Mouse (Mus musculus): Measurements from ENCODE around the gene Dhx37. TPM values are rescaled to one million over a fixed set of nuclear protein-coding genes. Genes with fewer than 3 reads are reported as not detected.
A peak's percentile ranks its signal among the peaks of the same experiment; 100 is the strongest.
"Not testable (repeated sequence)": the region's sequence is repeated elsewhere in the genome, so short reads cannot be mapped to it uniquely, and the experiment has no call there.

Gene Dhx37
- polyA plus RNA-seq, 1 experiment, result 14.4 TPM

DNA sequence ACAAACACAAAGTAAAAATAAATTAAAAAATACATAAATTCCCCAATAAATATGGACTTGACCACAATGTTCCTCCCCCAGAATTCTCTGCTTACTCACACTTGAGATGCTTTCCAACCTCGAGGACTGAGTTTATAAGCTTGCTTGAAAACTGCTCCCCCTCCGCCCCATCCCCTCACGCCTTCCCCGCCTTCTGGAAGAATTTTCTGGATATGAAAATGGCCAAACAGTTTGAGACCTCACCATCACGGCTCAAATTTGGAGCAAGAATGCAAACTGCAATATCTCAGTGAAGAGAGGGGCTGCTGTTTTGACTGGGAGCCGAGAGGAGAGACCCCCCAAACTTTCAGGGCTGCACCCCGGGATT lies 29.4 kb downstream of the Dhx37 start:
- Histone ChIP-seq H3K4me1 (peaks cover 51% of the 10 kb centered on the region), H3K36me3 (replicated peaks; ENCODE audit: low read length) (no peaks in the 10 kb centered on the region), H3K9me3 (no peaks in the 10 kb centered on the region), H3K27me3 (replicated peaks) (peaks cover 10% of the 10 kb centered on the region), H3K4me3 (replicated peaks) (peak overlapping the region; percentile 97)
- TF ChIP-seq GATA1 (IDR thresholded peaks at IDR 0.05; ENCODE audit: borderline replicate concordance, low read length) (no peak), FLI1 (IDR thresholded peaks at IDR 0.05; ENCODE audit: low read length) (no peak)

DNA sequence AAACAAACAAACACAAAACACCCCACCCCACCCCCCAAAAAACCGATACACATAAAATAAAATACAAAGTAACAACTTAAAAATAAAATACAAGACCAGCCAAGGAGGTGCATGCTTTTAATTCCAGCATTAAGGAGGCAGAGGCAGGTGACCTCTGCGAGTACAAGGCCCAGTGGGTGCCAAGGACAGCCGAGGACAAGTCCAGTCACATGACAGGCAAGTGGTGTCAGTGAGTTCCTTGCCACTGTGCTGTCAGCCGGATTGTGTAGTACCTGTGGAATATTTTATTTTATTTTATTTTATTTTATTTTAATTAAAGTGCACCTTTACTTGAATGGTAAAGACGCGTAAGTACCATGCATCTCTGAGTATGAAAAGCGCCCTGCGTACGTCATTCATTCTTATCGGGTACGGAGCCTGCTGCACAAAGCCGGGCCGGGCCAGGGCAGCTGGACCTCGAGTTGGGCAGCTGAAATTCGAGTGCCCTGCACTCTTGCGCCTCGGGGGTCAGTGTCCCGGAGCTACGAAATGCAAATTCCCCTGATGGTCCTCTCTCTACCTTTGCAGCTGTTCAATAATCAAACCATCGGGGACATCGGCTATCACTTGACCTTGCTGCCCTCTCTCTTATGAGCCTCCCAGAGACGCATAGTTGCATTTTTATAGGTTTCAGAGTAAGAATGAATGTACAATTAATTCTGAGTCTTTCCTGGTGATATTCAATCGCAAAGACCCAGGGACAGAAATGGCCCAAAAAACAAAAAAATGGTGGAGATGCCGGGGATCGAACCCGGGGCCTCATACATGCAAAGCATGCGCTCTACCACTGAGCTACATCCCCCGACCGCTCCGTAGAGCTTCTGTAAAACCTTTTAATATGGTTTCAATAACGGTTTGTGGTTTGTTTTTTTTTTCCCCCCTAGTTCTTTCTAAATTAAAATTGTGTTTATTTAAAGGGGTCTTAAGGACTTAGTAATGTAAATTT lies 30.1 kb downstream of the Dhx37 start:
- TF ChIP-seq FLI1 (IDR thresholded peaks at IDR 0.05; ENCODE audit: low read length) (no peak), GATA1 (IDR thresholded peaks at IDR 0.05; ENCODE audit: borderline replicate concordance, low read length) (no peak)
- Histone ChIP-seq H3K27me3 (replicated peaks) (peaks cover 12% of the 10 kb centered on the region), H3K4me1 (peaks cover 47% of the 10 kb centered on the region), H3K4me3 (replicated peaks) (peak overlapping the region; percentile 97), H3K9me3 (no peaks in the 10 kb centered on the region), H3K36me3 (replicated peaks; ENCODE audit: low read length) (no peaks in the 10 kb centered on the region)

DNA sequence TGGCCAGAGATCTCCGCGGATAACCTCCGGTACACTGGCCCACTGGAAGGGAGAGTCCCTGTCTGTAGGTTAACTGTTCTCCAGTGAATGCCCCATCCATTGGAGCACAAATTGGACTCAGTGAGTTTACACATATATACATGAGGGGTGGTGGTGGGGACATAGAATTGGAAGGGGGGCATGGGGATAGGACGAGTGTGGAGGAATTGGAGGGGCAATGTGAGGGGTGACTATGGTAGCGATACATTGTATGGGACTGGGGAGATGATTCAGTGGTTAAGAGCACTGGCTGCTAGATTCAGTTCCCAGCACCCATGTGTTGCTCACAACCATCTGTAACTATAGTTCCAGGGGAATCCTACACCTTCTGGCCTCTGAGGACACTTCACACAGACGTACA lies 30.9 kb downstream of the Dhx37 start:
- TF ChIP-seq GATA1 (IDR thresholded peaks at IDR 0.05; ENCODE audit: borderline replicate concordance, low read length), result no peak
- no peak for TF ChIP-seq FLI1 (IDR thresholded peaks at IDR 0.05; ENCODE audit: low read length)
- peaks cover 39% of the 10 kb centered on the region for H3K4me1 ChIP-seq
- H3K27me3 ChIP-seq (replicated peaks), result peaks cover 13% of the 10 kb centered on the region
- no peaks in the 10 kb centered on the region for H3K9me3 ChIP-seq
- H3K36me3 ChIP-seq (replicated peaks; ENCODE audit: low read length), result no peaks in the 10 kb centered on the region
- H3K4me3 ChIP-seq (replicated peaks), result no peak overlapping the region

DNA sequence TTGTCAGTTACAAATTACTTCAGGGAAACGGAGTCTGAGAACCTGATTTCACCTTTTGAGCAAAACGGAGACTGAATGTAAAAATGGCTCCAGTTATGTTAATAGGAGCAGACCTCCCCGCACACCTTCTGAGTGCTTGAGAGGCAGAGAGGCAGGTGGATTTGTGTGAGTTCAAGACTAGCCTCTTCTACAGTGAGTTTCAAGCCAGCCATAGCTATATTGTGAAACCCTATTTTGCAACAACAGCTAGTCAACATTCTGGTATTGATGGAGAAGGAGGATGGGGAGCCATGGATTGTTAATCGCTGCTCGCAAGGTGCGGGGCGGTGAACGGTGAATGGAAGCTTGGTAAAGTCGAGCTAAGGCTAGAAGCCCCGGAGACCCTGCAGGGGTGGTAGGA lies 31.4 kb downstream of the Dhx37 start:
- Histone ChIP-seq H3K4me1 (peaks cover 34% of the 10 kb centered on the region), H3K4me3 (replicated peaks) (no peak overlapping the region), H3K36me3 (replicated peaks; ENCODE audit: low read length) (no peaks in the 10 kb centered on the region), H3K9me3 (no peaks in the 10 kb centered on the region), H3K27me3 (replicated peaks) (peaks cover 13% of the 10 kb centered on the region)
- TF ChIP-seq FLI1 (IDR thresholded peaks at IDR 0.05; ENCODE audit: low read length) (no peak), GATA1 (IDR thresholded peaks at IDR 0.05; ENCODE audit: borderline replicate concordance, low read length) (no peak)

DNA sequence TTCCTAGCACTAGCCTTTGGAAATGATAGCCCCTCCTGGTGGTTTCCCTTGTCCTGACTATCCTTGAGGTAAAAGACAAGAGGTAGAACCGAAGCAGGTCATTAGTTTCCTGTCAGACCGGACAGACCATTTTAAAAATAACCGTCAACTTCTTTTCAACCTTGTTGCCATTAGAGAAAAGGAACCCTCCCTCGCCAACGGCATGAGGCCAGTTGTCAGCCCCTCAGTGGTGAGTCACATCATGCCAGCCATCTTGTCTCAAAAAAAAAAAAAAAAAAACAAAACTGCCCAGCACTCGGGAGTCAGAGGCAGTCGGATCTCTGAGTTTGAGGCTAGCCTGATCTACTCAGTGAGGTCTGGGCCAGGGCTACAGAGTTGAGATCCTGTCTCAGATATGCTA lies 33.0 kb downstream of the Dhx37 start:
- H3K36me3 ChIP-seq (replicated peaks; ENCODE audit: low read length), result no peaks in the 10 kb centered on the region
- no peak for TF ChIP-seq GATA1 (IDR thresholded peaks at IDR 0.05; ENCODE audit: borderline replicate concordance, low read length)
- TF ChIP-seq FLI1 (IDR thresholded peaks at IDR 0.05; ENCODE audit: low read length), result no peak
- 0 out of 2 replicates have a peak, but pooled peaks cover 4% of the 10 kb centered on the region for H3K9me3 ChIP-seq
- H3K27me3 ChIP-seq (replicated peaks), result peaks cover 20% of the 10 kb centered on the region
- peaks cover 22% of the 10 kb centered on the region for H3K4me1 ChIP-seq
- no peak overlapping the region for H3K4me3 ChIP-seq (replicated peaks)

DNA sequence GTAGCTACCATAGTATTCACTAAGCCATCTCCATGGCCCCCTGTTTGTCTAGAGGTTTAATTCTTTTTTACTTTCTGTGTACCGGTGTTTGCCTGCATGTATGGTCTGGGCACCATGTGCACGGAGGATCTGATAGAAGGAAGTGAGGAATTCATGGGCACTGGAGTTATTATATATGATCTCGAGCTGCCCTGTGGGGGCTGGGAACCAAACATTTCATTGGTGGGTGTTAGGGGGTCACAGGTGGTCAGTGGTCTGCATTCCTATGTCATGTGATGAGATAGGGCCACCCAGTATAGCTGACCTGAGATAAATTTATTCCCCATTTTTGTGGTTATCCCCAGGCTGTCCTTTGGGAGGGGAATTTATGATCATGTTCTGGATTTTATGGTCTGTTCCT lies 38.9 kb downstream of the Dhx37 start:
- H3K4me3 ChIP-seq (replicated peaks), result peak overlapping the region; percentile 92
- no peaks in the 10 kb centered on the region for H3K36me3 ChIP-seq (replicated peaks; ENCODE audit: low read length)

DNA sequence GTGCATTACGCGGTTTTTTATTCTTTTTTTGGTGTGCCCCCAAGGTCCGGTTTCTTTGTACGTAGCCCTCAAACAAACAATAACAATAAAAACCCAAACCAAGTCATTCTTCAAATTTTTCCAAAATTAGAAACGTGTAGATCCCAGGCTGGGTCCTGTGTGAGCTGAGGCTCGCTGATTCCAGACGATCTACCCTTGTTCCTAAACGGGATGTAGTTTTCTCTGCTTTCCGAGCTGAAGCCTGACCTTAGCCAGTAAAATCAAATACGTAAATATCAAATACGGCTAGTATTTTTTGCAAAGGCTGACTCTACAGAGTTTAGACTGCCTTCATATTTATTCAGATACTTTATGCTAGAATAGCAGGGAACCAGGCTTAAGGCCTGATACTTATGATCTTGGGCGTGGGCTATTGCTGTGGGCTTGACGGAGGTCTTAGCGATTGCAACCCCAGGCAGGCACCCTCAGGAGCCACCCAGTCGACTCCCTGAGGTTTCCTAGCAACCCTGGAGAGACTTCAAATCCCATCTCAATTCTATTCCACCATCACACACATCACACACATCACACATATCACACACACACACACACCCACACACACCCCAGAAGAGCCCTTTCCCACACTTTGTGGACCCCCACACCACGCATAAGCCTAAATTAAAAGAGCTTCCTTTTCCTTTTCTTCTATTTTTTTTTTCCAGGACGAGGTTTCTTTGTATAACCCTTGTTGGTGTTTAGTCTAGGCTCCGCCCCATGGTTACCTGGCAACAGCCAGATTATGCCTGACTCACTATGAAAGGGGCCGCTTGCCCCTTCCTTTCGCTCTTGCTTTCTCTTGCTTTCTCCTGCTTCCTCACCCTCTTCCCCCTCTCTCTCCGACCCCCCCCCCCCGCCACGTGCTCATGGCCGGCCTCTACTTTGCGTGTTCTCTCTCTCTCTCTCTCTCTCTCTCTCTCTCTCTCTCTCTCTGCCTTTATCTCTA lies 40.0 kb downstream of the Dhx37 start:
- Histone ChIP-seq H3K4me3 (replicated peaks) (peak overlapping the region; percentile 92), H3K36me3 (replicated peaks; ENCODE audit: low read length) (peaks cover 1% of the 10 kb centered on the region), H3K4me1 (peaks cover 44% of the 10 kb centered on the region), H3K9me3 (0 out of 2 replicates have a peak, but pooled peaks cover 4% of the 10 kb centered on the region), H3K27me3 (replicated peaks) (peaks cover 9% of the 10 kb centered on the region)
- TF ChIP-seq GATA1 (IDR thresholded peaks at IDR 0.05; ENCODE audit: borderline replicate concordance, low read length) (no peak), FLI1 (IDR thresholded peaks at IDR 0.05; ENCODE audit: low read length) (no peak)

More for the DNA sequence above, 38.9 kb downstream of the Dhx37 start:
- TF ChIP-seq GATA1 (IDR thresholded peaks at IDR 0.05; ENCODE audit: borderline replicate concordance, low read length), result no peak
- TF ChIP-seq FLI1 (IDR thresholded peaks at IDR 0.05; ENCODE audit: low read length), result no peak
- Histone ChIP-seq H3K27me3 (replicated peaks) (peaks cover 9% of the 10 kb centered on the region), H3K9me3 (0 out of 2 replicates have a peak, but pooled peaks cover 4% of the 10 kb centered on the region), H3K4me1 (peaks cover 44% of the 10 kb centered on the region)

DNA sequence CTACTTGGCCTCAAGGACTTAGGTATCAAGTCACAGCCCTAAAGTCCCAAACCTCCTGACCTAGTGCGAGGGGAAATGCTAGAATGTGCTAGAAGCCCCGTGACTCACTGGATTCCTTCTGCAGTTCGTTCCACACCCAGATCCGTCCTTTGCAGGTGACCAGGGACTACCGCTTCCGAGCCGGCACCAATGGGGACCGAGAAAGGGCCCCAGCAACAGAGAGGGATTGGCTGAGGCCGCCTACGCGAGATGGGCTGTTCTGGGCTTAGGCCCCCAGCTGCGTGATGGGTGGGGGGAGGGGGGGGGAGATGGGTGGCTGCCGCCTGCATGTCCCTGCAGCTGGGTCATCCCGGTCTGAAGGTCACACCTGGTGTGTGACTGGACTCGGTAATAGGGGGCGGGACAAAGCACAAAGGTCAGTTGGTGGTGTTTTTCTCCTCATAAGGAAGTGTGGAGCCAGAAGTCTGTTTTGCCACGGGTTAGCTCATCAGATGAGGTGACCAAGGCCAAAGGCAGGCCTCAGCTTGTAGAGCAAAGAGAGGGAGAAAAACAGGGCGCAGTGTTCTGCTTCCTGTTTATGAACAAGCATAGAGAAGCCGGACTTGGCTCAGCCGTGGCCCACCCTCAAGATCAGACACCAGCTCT lies 40.8 kb downstream of the Dhx37 start:
- Histone ChIP-seq H3K9me3 (0 out of 2 replicates have a peak, but pooled peaks cover 4% of the 10 kb centered on the region), H3K4me1 (peaks cover 48% of the 10 kb centered on the region), H3K4me3 (replicated peaks) (peak overlapping the region; percentile 92), H3K36me3 (replicated peaks; ENCODE audit: low read length) (peaks cover 9% of the 10 kb centered on the region), H3K27me3 (replicated peaks) (peaks cover 6% of the 10 kb centered on the region)
- no peak for TF ChIP-seq GATA1 (IDR thresholded peaks at IDR 0.05; ENCODE audit: borderline replicate concordance, low read length)
- TF ChIP-seq FLI1 (IDR thresholded peaks at IDR 0.05; ENCODE audit: low read length), result no peak

DNA sequence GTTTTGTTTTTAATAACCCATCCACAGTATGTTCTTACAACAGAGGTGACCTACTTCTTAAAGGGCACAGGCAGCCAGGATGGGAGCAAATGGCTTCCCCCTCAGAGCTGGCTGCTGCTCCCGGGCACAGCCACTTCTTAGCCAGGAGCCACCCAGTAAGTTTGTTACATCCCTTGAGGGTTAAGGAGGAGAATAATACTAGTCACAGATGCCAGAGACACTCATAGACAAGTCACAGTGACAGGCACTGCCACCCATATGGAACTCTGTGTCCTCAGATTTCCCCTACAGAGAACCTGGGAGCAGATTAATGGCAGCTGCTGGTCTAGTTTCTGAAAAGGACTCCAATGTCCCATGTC lies 41.3 kb downstream of the Dhx37 start:
- Histone ChIP-seq H3K4me3 (replicated peaks) (peak overlapping the region; percentile 92), H3K27me3 (replicated peaks) (peaks cover 6% of the 10 kb centered on the region), H3K4me1 (peaks cover 48% of the 10 kb centered on the region), H3K36me3 (replicated peaks; ENCODE audit: low read length) (peaks cover 11% of the 10 kb centered on the region), H3K9me3 (0 out of 2 replicates have a peak, but pooled peaks cover 4% of the 10 kb centered on the region)
- TF ChIP-seq FLI1 (IDR thresholded peaks at IDR 0.05; ENCODE audit: low read length), result no peak
- TF ChIP-seq GATA1 (IDR thresholded peaks at IDR 0.05; ENCODE audit: borderline replicate concordance, low read length), result no peak

DNA sequence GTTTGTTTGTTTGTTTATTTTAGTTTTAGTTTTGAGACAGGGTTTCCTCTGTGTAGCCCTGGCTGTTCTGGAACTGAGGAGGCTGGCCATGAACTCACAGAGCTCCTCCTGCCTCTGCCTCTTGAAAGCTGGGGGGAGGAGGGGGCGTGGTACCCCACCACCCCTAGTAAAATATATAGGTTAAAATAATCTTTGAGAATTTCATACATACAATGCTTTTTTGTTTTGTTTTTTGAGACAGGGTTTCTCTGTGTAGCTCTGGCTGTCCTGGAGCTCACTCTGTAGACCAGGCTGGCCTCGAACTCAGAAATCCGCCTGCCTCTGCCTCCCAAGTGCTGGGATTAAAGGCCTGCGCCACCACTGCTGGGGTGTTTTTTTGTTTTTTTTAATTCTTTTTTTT lies 41.7 kb downstream of the Dhx37 start:
- Histone ChIP-seq H3K36me3 (replicated peaks; ENCODE audit: low read length) (peaks cover 11% of the 10 kb centered on the region), H3K4me1 (peaks cover 48% of the 10 kb centered on the region), H3K4me3 (replicated peaks) (peak overlapping the region; percentile 81)
- not testable (repeated sequence) for H3K27me3 ChIP-seq (replicated peaks); H3K9me3 ChIP-seq
